Mouse (Mus musculus): ENCODE data around the gene Dbndd2. TPM values are rescaled to one million over a fixed set of nuclear protein-coding genes. Genes with fewer than 3 reads are reported as not detected.

Dbndd2 gene
- total RNA-seq, 2 experiments from 2014 or later = 2.4 to 2.9 TPM

GRCm38 (mm10) chr2:164452000-164452676 is 33.8 kb upstream of the Dbndd2 start:
- ATAC-seq (replicated peaks; ENCODE audit: low FRiP score, low TSS enrichment, poor library complexity, severe bottlenecking) = no peak

DNA sequence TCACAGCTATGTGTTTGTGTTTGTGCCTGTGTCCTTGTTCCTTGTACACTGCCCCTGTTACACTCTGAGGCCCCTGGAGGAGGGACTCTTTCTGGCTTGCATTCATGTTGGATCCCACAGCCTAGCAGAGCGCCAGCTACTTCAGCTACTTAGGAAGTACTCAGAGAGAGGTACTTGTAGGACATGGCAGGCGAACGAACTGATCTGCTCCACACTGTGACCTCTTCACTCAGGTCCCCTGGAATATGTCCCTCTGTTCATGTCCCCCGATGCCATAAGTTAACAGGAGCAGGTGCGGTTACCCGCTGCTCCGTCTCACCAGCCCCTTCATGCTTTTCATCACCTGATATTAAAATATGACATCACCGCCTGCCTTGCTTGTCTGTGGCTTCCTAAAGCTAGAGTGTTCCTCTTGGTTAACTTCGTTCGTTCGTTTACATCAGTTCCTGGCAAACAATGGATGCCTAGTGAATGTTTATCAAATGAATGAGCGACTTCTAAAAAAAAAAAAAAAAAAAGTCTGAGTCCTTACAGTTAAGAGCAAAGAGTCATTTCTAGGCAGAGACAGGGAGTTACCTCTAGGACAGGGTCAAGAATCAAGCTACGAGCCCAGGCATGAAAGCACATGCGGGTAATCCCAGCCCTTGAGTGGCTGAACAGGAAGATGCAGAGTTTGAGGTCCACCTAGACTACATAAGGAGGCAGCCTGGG is 32.7 kb upstream of the Dbndd2 start:
- no peak for ATAC-seq (replicated peaks; ENCODE audit: low FRiP score, low TSS enrichment, poor library complexity, severe bottlenecking)

GRCm38 (mm10) chr2:164453887-164454500 is 31.9 kb upstream of the Dbndd2 start:
- no peak for ATAC-seq (replicated peaks; ENCODE audit: low FRiP score, low TSS enrichment, poor library complexity, severe bottlenecking)

DNA sequence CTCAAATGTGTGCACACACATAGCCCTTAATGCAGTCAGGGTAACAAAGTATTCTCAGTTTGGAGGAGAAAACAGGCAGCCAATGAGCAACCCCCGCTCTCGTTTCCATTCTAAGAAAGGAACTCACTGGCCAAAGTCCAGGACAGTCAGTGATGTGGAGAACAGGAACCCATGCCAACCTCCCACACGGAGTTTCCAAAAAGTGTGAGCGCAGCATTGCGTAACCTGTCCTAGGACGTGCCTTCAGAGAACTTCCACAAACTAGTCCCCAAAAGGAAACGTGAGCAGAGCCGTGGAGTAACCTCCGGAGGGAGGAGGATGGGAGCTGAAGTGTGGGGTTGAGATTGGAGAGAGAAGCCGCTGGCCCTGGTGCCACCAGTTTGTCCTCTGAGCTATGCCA is 31.1 kb upstream of the Dbndd2 start:
- no peak for ATAC-seq (replicated peaks; ENCODE audit: low FRiP score, low TSS enrichment, poor library complexity, severe bottlenecking)

GRCm38 (mm10) chr2:164455421-164456190 is 30.3 kb upstream of the Dbndd2 start:
- ATAC-seq (replicated peaks; ENCODE audit: low FRiP score, low TSS enrichment, poor library complexity, severe bottlenecking) = no peak

DNA sequence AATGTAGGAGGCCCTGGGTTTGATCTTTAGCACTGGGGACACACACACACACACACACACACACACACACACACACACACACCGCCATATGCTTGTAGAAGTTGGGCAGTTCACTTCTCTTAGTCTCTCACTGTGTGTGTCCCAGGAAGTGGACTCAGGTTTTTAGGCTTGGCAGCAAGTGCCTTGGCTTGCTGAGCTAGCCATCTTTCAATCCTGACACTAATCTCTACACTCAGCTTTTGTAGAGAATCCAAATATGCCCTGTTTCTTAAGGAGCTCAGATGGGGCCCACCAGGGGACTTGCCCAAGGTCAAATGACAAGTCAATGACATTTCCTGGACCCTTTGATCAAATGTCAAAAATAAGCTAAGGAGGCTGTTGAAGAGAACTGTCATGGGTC is 29.5 kb upstream of the Dbndd2 start:
- ATAC-seq (replicated peaks; ENCODE audit: low FRiP score, low TSS enrichment, poor library complexity, severe bottlenecking) = no peak

DNA sequence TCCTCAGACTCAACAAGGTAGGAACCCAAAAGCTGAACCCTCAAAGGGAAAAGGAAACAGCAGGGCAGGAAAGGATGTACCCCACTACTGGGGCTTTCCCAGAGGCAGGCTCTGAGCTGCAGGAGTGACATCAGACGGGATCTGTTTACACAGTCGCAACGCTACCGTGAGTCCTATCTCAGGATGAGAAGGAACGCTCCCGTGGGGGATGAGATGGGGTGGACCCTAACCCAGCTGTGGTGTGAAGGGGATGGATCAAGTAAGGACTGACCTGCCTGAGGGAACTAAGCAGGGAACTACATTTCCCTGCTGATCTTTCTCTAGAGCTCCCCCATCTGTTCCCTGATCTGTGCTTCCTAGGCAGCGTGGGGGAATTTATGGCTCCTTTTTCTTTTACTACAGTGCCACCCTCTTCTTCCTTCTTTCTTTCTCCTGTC is 29.0 kb upstream of the Dbndd2 start, which contains the start of gene Sys1:
TSS of gene Sys1 (plus strand) at position 101 of the 437 bp plus-strand sequence.
- no peak for ATAC-seq (replicated peaks; ENCODE audit: low FRiP score, low TSS enrichment, poor library complexity, severe bottlenecking)

DNA sequence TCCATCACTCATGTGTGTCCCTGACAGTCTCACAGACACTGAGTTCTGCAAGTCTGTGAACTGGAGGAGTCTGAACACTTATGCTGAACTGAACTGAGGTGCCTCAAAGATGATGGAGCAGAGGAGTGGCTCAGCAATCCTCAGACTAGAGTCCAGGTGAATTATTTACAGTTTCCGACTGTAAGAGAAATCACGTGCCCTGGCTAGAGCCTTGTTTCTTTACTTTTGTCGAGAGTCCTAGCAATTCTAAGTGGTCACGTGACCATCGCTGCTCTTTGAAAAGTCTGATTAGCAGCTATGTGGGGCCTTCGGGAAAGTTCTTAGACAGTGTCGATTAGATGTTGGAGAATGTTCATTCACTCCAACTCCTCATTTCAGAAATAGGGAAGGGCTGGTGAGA is 28.0 kb upstream of the Dbndd2 start:
- no peak for ATAC-seq (replicated peaks; ENCODE audit: low FRiP score, low TSS enrichment, poor library complexity, severe bottlenecking)

DNA sequence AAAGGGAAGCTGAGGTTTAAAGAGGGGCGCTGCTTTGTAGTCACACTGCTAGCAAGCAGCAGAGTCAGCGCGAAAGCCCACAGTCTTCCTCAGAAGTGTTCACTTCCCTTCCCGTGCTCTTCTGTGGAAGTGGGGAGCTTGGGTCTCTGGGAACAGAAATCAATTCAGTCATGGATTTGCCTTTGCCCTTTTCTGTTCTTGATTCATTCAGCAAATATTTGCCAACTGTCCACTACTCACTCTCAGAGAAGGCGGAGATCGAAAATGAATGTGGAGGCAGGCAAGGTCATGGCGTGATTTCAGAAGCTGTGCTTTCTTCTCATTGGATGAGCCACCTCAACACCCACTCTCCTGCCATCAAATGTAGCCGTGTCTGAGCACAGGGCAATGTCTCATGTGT is 27.4 kb upstream of the Dbndd2 start:
- no peak for ATAC-seq (replicated peaks; ENCODE audit: low FRiP score, low TSS enrichment, poor library complexity, severe bottlenecking)

DNA sequence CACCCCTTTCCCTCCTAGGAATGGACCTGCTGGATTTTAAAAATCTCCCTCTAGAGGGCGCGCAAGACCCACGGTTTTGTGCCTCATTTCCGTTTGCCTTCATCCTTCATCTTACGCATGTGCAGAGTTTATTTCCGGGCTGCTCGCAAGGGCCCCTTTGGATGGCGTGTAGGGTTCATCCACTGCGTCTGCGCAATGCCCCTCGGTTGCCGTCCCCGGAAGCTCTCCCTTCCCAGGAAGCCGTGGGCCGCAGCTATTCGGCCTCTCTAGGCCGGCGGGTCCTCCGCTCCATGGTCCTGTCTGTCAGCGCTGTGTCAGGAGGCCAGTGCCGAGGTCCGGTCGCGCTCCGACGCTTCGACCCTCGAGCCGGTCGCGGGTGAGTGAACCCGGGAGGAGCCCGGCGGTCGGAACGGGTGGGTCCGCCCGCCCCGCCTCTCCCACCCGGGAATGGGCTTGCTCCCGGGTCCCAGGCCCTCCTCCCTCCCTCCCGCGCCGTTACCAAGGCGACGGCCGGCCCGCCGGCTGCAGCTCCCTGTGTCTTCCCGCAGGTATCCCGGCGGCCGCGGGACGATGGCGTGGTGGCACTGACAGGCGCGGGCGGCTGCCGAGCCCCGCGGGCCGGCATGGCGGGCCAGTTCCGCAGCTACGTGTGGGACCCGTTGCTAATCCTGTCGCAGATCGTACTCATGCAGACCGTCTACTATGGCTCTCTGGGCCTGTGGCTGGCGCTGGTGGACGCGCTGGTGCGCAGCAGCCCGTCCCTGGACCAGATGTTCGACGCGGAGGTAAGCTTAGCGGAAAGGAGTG is 25.0 kb upstream of the Dbndd2 start, which contains the start of gene Gm20458:
TSS of gene Gm20458 (plus strand) at position 223 of the 807 bp plus-strand sequence.
- peak; percentile 98 for ATAC-seq (replicated peaks; ENCODE audit: low FRiP score, low TSS enrichment, poor library complexity, severe bottlenecking)

- ATAC-seq (replicated peaks; ENCODE audit: low FRiP score, low TSS enrichment, poor library complexity, severe bottlenecking) = no peak
Observed at GRCm38 (mm10) chr2:164465161-164465560, 20.7 kb upstream of the Dbndd2 start.

GRCm38 (mm10) chr2:164466787-164467186 is 19.1 kb upstream of the Dbndd2 start:
- peak; percentile 69 for ATAC-seq (replicated peaks; ENCODE audit: low FRiP score, low TSS enrichment, poor library complexity, severe bottlenecking)

GRCm38 (mm10) chr2:164470254-164470653 is 15.7 kb upstream of the Dbndd2 start:
- ATAC-seq (replicated peaks; ENCODE audit: low FRiP score, low TSS enrichment, poor library complexity, severe bottlenecking) = peak; percentile 62

DNA sequence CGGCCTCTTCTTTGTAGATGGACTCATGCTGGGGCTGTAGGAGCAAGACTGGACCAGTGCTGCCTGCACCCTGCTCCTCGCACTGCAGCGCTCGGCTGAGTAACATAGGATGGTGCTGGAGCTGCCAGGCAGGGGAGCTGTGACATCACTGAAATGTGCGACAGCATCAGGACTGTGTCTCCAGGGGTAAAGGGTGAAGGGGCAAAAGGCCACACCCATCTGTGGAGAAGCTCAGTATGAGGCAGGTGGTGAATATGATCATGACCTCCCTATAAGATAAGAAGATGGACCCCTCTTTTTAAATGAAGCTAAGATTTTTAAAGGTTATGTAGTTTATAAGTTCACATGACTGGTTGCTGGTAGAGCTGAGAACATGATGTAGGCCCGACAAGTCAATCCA is 12.3 kb upstream of the Dbndd2 start, which contains the start of gene Trp53tg5:
TSS of gene Trp53tg5 (minus strand) at position 101 of the 400 bp plus-strand sequence.
- ATAC-seq (replicated peaks; ENCODE audit: low FRiP score, low TSS enrichment, poor library complexity, severe bottlenecking) = no peak

- ATAC-seq (replicated peaks; ENCODE audit: low FRiP score, low TSS enrichment, poor library complexity, severe bottlenecking) = 0 out of 2 replicates have a peak, but pooled peaks have one; percentile 7
Observed at GRCm38 (mm10) chr2:164486258-164487114, 580 bp downstream of the Dbndd2 start.

DNA sequence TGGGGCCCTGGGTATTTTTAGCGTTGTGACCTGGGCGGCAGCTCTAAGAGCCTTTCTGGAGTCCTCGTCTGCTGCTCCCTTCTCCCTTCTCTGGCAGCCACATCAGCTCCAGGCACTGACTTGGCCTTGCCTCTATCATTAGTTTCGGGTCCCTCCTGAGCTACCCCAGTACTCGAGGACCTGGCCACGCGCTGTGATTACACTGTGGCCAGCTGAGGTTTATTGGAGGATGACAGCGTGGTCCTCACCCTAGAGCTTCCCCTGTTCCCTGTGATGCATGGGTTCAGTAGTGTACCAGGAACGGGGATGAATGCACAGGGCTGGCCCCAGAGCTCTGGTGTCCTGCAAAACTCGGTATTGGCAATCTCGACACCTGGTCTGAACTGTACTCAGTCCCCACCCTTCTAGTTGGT is 1.2 kb downstream of the Dbndd2 start:
- no peak for ATAC-seq (replicated peaks; ENCODE audit: low FRiP score, low TSS enrichment, poor library complexity, severe bottlenecking)

GRCm38 (mm10) chr2:164487812-164488211 is 1.9 kb downstream of the Dbndd2 start:
- no peak for ATAC-seq (replicated peaks; ENCODE audit: low FRiP score, low TSS enrichment, poor library complexity, severe bottlenecking)

- ATAC-seq (replicated peaks; ENCODE audit: low FRiP score, low TSS enrichment, poor library complexity, severe bottlenecking) = no peak
Observed at GRCm38 (mm10) chr2:164494126-164494525, 8.2 kb downstream of the Dbndd2 start.

Data from megakaryocyte-erythroid progenitor cell, adult 5-6 weeks (primary cell).